Mouse (Mus musculus): ENCODE measurements around the gene Ccnq. TPM values are rescaled to one million over a fixed set of nuclear protein-coding genes. Genes with fewer than 3 reads are reported as not detected.

Ccnq gene
- polyA plus RNA-seq, 1 experiment from 2014 or later, result 36.4 TPM

GRCm38 (mm10) chr11:78717655-78718054 lies 33.9 kb downstream of the Ccnq start:
- H3K27me3 ChIP-seq (ENCODE audit: low read depth, poor library complexity, severe bottlenecking), result no peaks in the 10 kb centered on the region
- H3K4me1 ChIP-seq, result no peaks in the 10 kb centered on the region; the same call in 1 of the 2 replicates
- H3K36me3 ChIP-seq, result no peaks in the 10 kb centered on the region
- DNase-seq (ENCODE audit: low spot score), result no peak
- WGBS, result 28% methylated on average over 4 of the region's 4 CpGs
- no peaks in the 10 kb centered on the region for H3K9me3 ChIP-seq (replicated peaks)
- no peak overlapping the region for H3K4me3 ChIP-seq
- no peak overlapping the region for H3K27ac ChIP-seq

DNA sequence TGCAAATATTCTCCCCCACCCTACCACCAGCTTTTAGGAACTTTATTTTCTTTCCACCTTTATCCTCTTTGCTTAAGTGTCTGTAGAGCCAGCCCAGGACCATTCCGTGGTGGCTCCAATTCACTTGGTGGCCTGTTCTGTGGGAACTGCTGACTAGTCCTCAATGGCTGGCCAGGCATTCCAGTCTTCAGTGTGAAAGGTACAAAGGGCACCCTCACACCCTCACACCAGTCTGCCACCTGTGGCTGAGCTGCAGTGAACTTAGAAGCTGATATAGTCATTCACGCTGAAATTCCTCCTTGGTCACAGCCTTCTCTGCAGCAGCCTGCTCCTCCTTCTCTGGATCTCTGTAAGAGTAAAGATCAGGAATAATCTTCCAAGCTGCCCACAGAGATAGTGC lies 42.9 kb downstream of the Ccnq start:
- no peak for DNase-seq (ENCODE audit: low spot score)

GRCm38 (mm10) chr11:78706026-78706425 lies 45.5 kb downstream of the Ccnq start:
- Histone ChIP-seq H3K27me3 (ENCODE audit: low read depth, poor library complexity, severe bottlenecking) (no peaks in the 10 kb centered on the region), H3K36me3 (no peaks in the 10 kb centered on the region), H3K9me3 (replicated peaks) (no peaks in the 10 kb centered on the region), H3K27ac (no peak overlapping the region), H3K4me1 (no peaks in the 10 kb centered on the region), H3K4me3 (no peak overlapping the region)
- DNase-seq (ENCODE audit: low spot score), result no peak

More for the DNA sequence above, 42.9 kb downstream of the Ccnq start:
- H3K36me3 ChIP-seq, result no peaks in the 10 kb centered on the region
- H3K4me1 ChIP-seq, result no peaks in the 10 kb centered on the region
- H3K27ac ChIP-seq, result no peak overlapping the region
- 74% methylated on average over 2 of the region's 2 CpGs for WGBS
- no peak overlapping the region for H3K4me3 ChIP-seq
- no peaks in the 10 kb centered on the region for H3K9me3 ChIP-seq (replicated peaks)
- no peaks in the 10 kb centered on the region for H3K27me3 ChIP-seq (ENCODE audit: low read depth, poor library complexity, severe bottlenecking)

- Histone ChIP-seq H3K27ac (no peak overlapping the region), H3K4me3 (no peak overlapping the region), H3K36me3 (no peaks in the 10 kb centered on the region), H3K4me1 (no peaks in the 10 kb centered on the region), H3K27me3 (ENCODE audit: low read depth, poor library complexity, severe bottlenecking) (no peaks in the 10 kb centered on the region), H3K9me3 (replicated peaks) (no peaks in the 10 kb centered on the region)
- DNase-seq (ENCODE audit: low spot score), result no peak
- 84% methylated on average over 5 of the region's 5 CpGs for WGBS
These were observed 48.4 kb downstream of the Ccnq start for GRCm38 (mm10) chr11:78703085-78703484.

- no peaks in the 10 kb centered on the region for H3K4me1 ChIP-seq
- H3K27ac ChIP-seq, result no peak overlapping the region
- no peaks in the 10 kb centered on the region for H3K36me3 ChIP-seq
- 78% methylated on average over 3 of the region's 3 CpGs for WGBS
- H3K9me3 ChIP-seq (replicated peaks), result no peaks in the 10 kb centered on the region
- DNase-seq (ENCODE audit: low spot score), result no peak
- H3K27me3 ChIP-seq (ENCODE audit: low read depth, poor library complexity, severe bottlenecking), result no peaks in the 10 kb centered on the region
- H3K4me3 ChIP-seq, result no peak overlapping the region
These were observed 49.2 kb downstream of the Ccnq start for GRCm38 (mm10) chr11:78702319-78702718.

Small RNAs within 50 kb of the gene (microRNA-seq; reads per million reads assigned to microRNA genes)
- gene Gm23840, result not detected

Other genes starting within 250 kb of the Ccnq start
- not detected in 2 replicates for gene Sebox, start 248.3 kb downstream of the Ccnq start, polyA plus RNA-seq (2016; fragmentation: Nextera tagmentation; extraction: Ambion mirVana)
- 73.7 and 85.5 TPM in 2 replicates for gene Tmem199, start 239.6 kb downstream of the Ccnq start, polyA plus RNA-seq (2016; fragmentation: Nextera tagmentation; extraction: Ambion mirVana)
- 179 TPM in 2 replicates for gene Poldip2, start 239.5 kb downstream of the Ccnq start, polyA plus RNA-seq (2016; fragmentation: Nextera tagmentation; extraction: Ambion mirVana)
- 92.4 and 94.1 TPM in 2 replicates for gene Tnfaip1, start 215.4 kb downstream of the Ccnq start, polyA plus RNA-seq (2016; fragmentation: Nextera tagmentation; extraction: Ambion mirVana)
- 85.7 and 97.9 TPM in 2 replicates for gene Ift20, start 215.4 kb downstream of the Ccnq start, polyA plus RNA-seq (2016; fragmentation: Nextera tagmentation; extraction: Ambion mirVana)
- gene Tmem97, start 201.0 kb downstream of the Ccnq start, polyA plus RNA-seq (2016; fragmentation: Nextera tagmentation; extraction: Ambion mirVana), result 87.7 and 104 TPM in 2 replicates
- 11.4 and 11.7 TPM in 2 replicates for gene Nlk, start 54.4 kb downstream of the Ccnq start, polyA plus RNA-seq (2016; fragmentation: Nextera tagmentation; extraction: Ambion mirVana)
- gene Lyrm9, start 74.9 kb upstream of the Ccnq start, polyA plus RNA-seq (2016; fragmentation: Nextera tagmentation; extraction: Ambion mirVana), result 13.9 and 17.8 TPM in 2 replicates
- gene Nos2, start 169.1 kb upstream of the Ccnq start, polyA plus RNA-seq (2016; fragmentation: Nextera tagmentation; extraction: Ambion mirVana), result 0.85 and 1.4 TPM in 2 replicates
- 1.0 and 1.8 TPM in 2 replicates for gene Lgals9, start 233.2 kb upstream of the Ccnq start, polyA plus RNA-seq (2016; fragmentation: Nextera tagmentation; extraction: Ambion mirVana)